Mouse (Mus musculus) limb, embryonic 14.5 days (tissue): Measurements from ENCODE around the gene Cilp2. TPM values are rescaled to one million over a fixed set of nuclear protein-coding genes. Genes with fewer than 3 reads are reported as not detected.

Experiments used
- ATAC-seq: fragments of 200-750 bp; cut with Nextera tagmentation; 2 replicates; pipeline ENCODE4 v1.8.0; 2017; ENCODE audit warnings: low read depth, moderate number of reproducible peaks, moderate TSS enrichment; ENCODE audit not compliant: low FRiP score
- DNase-seq: peaks from one replicate; pipeline ENCODE4 v3.0.0-alpha.2; 2015; ENCODE audit warnings: low spot score
- H3K27ac ChIP-seq: fragments of 300-500 bp; sonication (generic); replicated peaks from 2 replicates; pipeline ENCODE4 v1.5.1; 2014; ENCODE audit warnings: low read depth, mild to moderate bottlenecking, low read length, moderate library complexity, mixed read lengths
- H3K27me3 ChIP-seq: fragments of 300-500 bp; sonication (generic); 2 replicates; pipeline ENCODE4 v1.6.1; 2014; ENCODE audit warnings: low read length, mixed read lengths; ENCODE audit not compliant: control insufficient read depth, insufficient read depth
- H3K36me3 ChIP-seq: fragments of 300-500 bp; sonication (generic); 2 replicates; pipeline ENCODE4 v1.6.1; 2014; ENCODE audit warnings: mild to moderate bottlenecking, low read length, moderate library complexity, mixed read lengths; ENCODE audit not compliant: control insufficient read depth, insufficient read depth
- H3K4me1 ChIP-seq: fragments of 300-500 bp; sonication (generic); 2 replicates; pipeline ENCODE4 v1.6.1; 2014; ENCODE audit warnings: antibody characterized with exemption, low read length, mixed read lengths; ENCODE audit not compliant: control insufficient read depth, insufficient read depth
- H3K4me2 ChIP-seq: fragments of 300-500 bp; sonication (generic); replicated peaks from 2 replicates; pipeline ENCODE4 v1.6.1; 2014; ENCODE audit warnings: low read depth, mild to moderate bottlenecking, low read length, moderate library complexity; ENCODE audit not compliant: severe bottlenecking
- H3K4me3 ChIP-seq: fragments of 300-500 bp; sonication (generic); replicated peaks from 2 replicates; pipeline ENCODE4 v1.5.1; 2014; ENCODE audit warnings: low read length
- H3K9ac ChIP-seq: fragments of 300-500 bp; sonication (generic); 2 replicates; pipeline ENCODE4 v1.6.1; 2014; ENCODE audit warnings: mild to moderate bottlenecking, low read depth, low read length, moderate library complexity; ENCODE audit not compliant: severe bottlenecking
- H3K9me3 ChIP-seq: fragments of 300-500 bp; sonication (generic); 2 replicates; pipeline ENCODE4 v1.6.1; 2016; ENCODE audit warnings: low read length; ENCODE audit not compliant: control insufficient read depth
- POLR2A ChIP-seq: fragments of 200-500 bp; IDR thresholded peaks from 2 replicates; pipeline ENCODE4 v1.8.0; 2012; ENCODE audit warnings: inconsistent platforms, mild to moderate bottlenecking, moderate library complexity, borderline replicate concordance; ENCODE audit not compliant: insufficient read depth, insufficient read length; ENCODE audit errors: extremely low read depth
- whole genome bisulfite sequencing: fragments of 180-500 bp; shearing (Covaris S2); extraction: QIAGEN DNeasy Blood & Tissue Kit; methylation state at CpG from one replicate; pipeline ENCODE4 v1.1.7; 2014; 5-methylcytosine and 5-hydroxymethylcytosine counted together
- polyA plus RNA-seq, 2 experiments: library from polyadenylated mRNA; depleted of rRNA in 1 of 2; stranded (reverse) in 1 of 2; unstranded in 1 of 2; fragments of >200 nt; fragmentation: Nextera tagmentation in 1 of 2; extraction: Ambion mirVana in 1 of 2; gene quantifications; 2 replicates each; pipeline versions ENCODE4 v1.2.1 to v1.2.3; 2012 to 2014

Gene Cilp2
- polyA plus RNA-seq, 2 experiments = 1.5 to 2.6 TPM

- H3K4me1 ChIP-seq = 0 out of 2 replicates have a peak, but pooled peaks cover 3% of the 10 kb centered on the region
- peaks cover 24% of the 10 kb centered on the region for H3K36me3 ChIP-seq
- WGBS = 44% methylated on average over 17 of the region's 17 CpGs
- no peak overlapping the region for H3K4me2 ChIP-seq
- no peaks in the 10 kb centered on the region for H3K9me3 ChIP-seq
- ATAC-seq (no peak), DNase-seq (no peak)
- peaks cover 21% of the 10 kb centered on the region for H3K27me3 ChIP-seq
- H3K4me3 ChIP-seq = no peak overlapping the region
- H3K27ac ChIP-seq = no peak overlapping the region
- no peak for TF ChIP-seq POLR2A
- no peak overlapping the region for H3K9ac ChIP-seq
These were observed 6.4 kb upstream of the Cilp2 start for GRCm38 (mm10) chr8:69893863-69894262.

DNA sequence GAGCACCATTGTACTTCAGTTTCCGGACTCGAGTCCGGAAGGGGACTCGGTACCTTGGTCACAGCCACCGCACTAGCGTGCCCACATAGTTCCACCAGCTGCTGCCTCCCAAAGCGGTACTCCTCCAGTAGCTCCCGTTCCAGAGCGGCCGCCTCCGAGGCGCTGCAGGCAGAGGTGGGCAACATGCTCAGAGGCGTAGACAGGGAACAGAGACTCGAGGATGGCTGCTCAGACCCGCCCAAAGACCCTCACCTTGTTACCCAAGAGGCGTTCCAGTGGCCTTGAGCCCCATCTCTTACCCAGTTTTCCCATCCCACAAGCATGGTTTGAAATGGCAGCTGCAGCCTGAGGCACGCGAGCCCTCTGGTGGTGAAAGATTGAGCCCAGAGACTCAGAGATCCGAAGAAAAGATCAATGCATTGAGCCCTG is 3.3 kb upstream of the Cilp2 start:
- 40% methylated on average over 19 of the region's 19 CpGs for WGBS
- Histone ChIP-seq H3K27me3 (peaks cover 50% of the 10 kb centered on the region), H3K27ac (no peak overlapping the region), H3K9me3 (no peaks in the 10 kb centered on the region), H3K4me3 (no peak overlapping the region), H3K9ac (no peak overlapping the region), H3K4me1 (peaks cover 5% of the 10 kb centered on the region; the same call in 1 of the 2 replicates), H3K4me2 (no peak overlapping the region), H3K36me3 (peaks cover 24% of the 10 kb centered on the region)
- no peak for TF ChIP-seq POLR2A
- DNase-seq = peak; percentile 44
- ATAC-seq = no peak; the same call in 1 of the 2 replicates

GRCm38 (mm10) chr8:69888902-69889301 is 1.4 kb upstream of the Cilp2 start:
- TF ChIP-seq POLR2A = no peak
- Histone ChIP-seq H3K27ac (no peak overlapping the region), H3K4me1 (peaks cover 5% of the 10 kb centered on the region; the same call in 1 of the 2 replicates), H3K9me3 (no peaks in the 10 kb centered on the region), H3K4me3 (peak overlapping the region; percentile 29), H3K27me3 (peaks cover 69% of the 10 kb centered on the region), H3K9ac (peak overlapping the region; percentile 31; the same call in 1 of the 2 replicates), H3K36me3 (peaks cover 16% of the 10 kb centered on the region), H3K4me2 (peak overlapping the region; percentile 45)
- 6% methylated on average over 32 of the region's 32 CpGs for WGBS
- no peak for ATAC-seq
- no peak for DNase-seq

DNA sequence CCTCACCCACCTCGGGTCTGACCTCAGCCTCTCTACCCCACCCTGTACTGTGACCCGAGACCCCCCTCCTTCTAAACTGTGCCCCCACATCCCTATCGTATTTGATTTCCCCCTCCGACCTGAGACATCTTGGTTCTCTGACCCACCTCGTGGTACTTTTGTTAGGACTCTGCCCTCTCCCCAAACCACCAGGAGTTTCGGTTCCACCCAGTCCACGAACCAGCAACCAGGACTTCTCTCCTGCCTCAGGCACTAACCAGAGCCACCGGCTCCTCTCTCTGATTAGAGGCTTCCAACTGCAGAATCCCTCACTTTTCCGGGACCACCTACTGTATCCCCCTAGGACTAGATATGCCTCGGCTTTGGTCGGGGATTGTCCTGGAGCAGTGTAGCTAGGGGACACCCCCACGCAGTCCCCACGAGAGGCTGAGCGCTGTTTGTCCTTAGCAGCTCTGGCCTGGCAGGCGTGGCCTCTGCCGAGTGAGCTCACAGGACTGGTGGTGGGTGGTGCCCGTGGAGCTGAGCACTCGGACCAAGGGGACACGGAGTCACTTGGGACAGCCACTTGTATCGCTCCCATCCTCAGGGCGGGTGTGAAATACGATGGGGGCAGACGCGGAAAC is 868 bp upstream of the Cilp2 start:
- H3K36me3 ChIP-seq = peaks cover 10% of the 10 kb centered on the region
- DNase-seq (no peak), ATAC-seq (no peak)
- peak overlapping the region; percentile 29 for H3K4me3 ChIP-seq
- H3K27me3 ChIP-seq = peaks cover 75% of the 10 kb centered on the region
- 9% methylated on average over 24 of the region's 24 CpGs for WGBS
- no peak overlapping the region for H3K27ac ChIP-seq
- no peak overlapping the region for H3K9ac ChIP-seq
- TF ChIP-seq POLR2A = no peak
- H3K4me2 ChIP-seq = peak overlapping the region; percentile 45
- no peaks in the 10 kb centered on the region for H3K9me3 ChIP-seq
- peaks cover 5% of the 10 kb centered on the region; the same call in 1 of the 2 replicates for H3K4me1 ChIP-seq

DNA sequence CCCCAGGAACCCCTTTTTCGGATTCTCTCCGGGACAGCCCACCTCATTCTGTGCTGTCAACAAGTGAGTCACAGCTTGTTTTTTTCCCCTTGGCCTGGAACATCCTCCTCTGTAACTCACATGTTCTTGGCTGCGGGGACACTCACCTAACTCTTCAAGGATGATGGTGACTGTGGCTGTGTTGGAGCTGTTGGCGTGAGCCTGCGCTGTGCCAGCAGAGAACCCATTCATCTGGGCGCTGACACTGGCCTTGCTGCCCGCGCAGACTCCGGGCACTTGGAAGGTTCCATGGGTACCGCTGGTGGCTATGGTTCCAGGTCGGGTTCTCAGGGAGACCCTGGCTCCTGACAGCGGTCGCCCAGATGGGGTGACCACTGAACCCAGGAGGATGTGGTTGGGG is 3.3 kb downstream of the Cilp2 start:
- Histone ChIP-seq H3K27me3 (peaks cover 97% of the 10 kb centered on the region), H3K4me3 (no peak overlapping the region), H3K4me1 (peaks cover 10% of the 10 kb centered on the region; the same call in 1 of the 2 replicates), H3K9ac (no peak overlapping the region), H3K27ac (no peak overlapping the region), H3K4me2 (no peak overlapping the region), H3K9me3 (no peaks in the 10 kb centered on the region), H3K36me3 (no peaks in the 10 kb centered on the region)
- ATAC-seq = no peak
- 64% methylated on average over 13 of the region's 13 CpGs for WGBS
- TF ChIP-seq POLR2A = no peak
- DNase-seq = no peak
